Mouse (Mus musculus) T-helper 17 cell (primary cell): Measurements from ENCODE around the gene D2hgdh.
"Not testable (repeated sequence)": the region's sequence is repeated elsewhere in the genome, so short reads cannot be mapped to it uniquely, and the experiment has no call there.

Source experiments
- in situ Hi-C, 2 experiments: fragments of 300-600 bp; cut with MboI, MseI; formaldehyde crosslinking; loops; 1 replicate in 1 of 2; 2 replicates in 1 of 2; pipeline ENCODE4 v1.15.1; 2025; ENCODE audit warnings: high pct_unique_total_duplicates in 2 of 2

Gene D2hgdh

DNA sequence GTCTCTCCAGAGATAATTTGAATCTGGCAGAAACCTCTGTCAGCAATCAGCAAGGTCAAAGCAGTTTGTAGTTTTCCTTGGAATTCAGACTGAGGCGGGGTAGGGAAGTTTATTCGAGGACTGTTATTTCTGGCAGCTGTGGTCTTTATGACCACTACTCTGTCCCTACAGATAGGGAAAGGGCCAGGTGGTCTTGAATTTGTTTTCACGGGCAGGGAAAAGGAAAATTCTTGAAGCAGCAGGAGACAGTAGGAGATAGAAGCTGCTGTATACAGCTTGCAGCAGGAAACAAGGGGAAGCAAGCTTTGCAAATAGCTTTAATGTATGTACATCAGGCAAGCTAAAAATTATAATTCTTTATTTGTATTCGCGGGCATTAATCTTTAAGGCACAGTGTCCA, 76.6 kb downstream of the D2hgdh start:
- in situ Hi-C loops: not testable (repeated sequence)
